Mouse (Mus musculus) left cerebral cortex, postnatal 25 days (tissue): Measurements from ENCODE around the gene Rflnb. TPM values are rescaled to one million over a fixed set of nuclear protein-coding genes. Genes with fewer than 3 reads are reported as not detected.

Experiments used
- DNase-seq, 2 experiments: peaks; one replicate each; pipeline ENCODE4 v3.0.0; 2022; ENCODE audit warnings: low spot score in 2 of 2, mixed read lengths in 1 of 2
- intact Hi-C: fragments of 180-260 bp; cut with DNase I; formaldehyde crosslinking; loops from one replicate; pipeline ENCODE4 v1.15.1; 2025
- total RNA-seq, 2 experiments: library from RNA; stranded (reverse); gene quantifications; 2 replicates each; pipeline ENCODE4 v1.2.3; 2021

The Rflnb gene
- total RNA-seq, 2 experiments from 2014 or later, result 8.9 to 9.8 TPM

DNA sequence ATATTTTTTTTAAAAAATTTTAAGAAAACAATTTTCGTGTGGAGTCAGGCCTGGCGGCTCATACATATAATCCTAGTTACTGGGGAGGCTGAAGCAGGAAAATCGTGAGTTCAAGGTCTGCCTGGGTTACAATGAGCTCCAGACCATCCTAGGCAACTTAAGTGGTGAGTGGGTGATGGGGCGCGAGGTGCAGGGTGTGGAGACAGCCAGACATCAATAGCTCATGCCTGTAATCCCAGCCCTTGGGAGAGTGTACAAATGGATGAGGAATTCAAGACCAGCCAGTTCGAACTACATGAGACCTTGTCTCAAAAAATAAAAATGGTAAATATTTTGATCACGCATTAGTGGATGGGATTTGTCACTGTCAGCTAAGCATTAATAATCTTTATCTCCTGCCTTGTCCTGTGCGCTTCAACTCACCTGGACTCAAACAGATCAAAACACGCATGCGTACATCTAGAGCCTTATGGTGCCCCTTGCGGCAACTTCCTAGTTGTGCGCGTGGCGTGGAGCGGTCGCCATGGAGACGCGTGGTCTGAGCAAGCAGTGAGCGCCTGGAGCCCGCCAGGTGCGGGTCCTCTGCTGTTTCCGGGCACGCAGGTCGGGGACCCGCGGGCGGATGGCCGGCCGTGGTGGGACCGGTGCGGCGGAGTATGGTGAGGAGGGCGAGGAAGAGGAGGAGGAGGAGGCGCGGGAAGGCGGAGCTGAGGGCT, 28.0 kb downstream of the Rflnb start, which contains the start of gene 1700016K19Rik:
1700016K19Rik (plus strand) TSS at position 473 of the 716 bp plus-strand sequence.
- intact Hi-C loops, result no loop called here
- peak; percentile 84 to 89 for DNase-seq

GRCm38 (mm10) chr11:75994357-75994756, 33.2 kb downstream of the Rflnb start:
- intact Hi-C loops, result no loop called here
- DNase-seq, result no peak

GRCm38 (mm10) chr11:75992481-75992880, 35.1 kb downstream of the Rflnb start:
- intact Hi-C loops, result no loop called here
- DNase-seq, result no peak

GRCm38 (mm10) chr11:75991911-75992310, 35.7 kb downstream of the Rflnb start:
- intact Hi-C loops, result no loop called here
- DNase-seq, result no peak

DNA sequence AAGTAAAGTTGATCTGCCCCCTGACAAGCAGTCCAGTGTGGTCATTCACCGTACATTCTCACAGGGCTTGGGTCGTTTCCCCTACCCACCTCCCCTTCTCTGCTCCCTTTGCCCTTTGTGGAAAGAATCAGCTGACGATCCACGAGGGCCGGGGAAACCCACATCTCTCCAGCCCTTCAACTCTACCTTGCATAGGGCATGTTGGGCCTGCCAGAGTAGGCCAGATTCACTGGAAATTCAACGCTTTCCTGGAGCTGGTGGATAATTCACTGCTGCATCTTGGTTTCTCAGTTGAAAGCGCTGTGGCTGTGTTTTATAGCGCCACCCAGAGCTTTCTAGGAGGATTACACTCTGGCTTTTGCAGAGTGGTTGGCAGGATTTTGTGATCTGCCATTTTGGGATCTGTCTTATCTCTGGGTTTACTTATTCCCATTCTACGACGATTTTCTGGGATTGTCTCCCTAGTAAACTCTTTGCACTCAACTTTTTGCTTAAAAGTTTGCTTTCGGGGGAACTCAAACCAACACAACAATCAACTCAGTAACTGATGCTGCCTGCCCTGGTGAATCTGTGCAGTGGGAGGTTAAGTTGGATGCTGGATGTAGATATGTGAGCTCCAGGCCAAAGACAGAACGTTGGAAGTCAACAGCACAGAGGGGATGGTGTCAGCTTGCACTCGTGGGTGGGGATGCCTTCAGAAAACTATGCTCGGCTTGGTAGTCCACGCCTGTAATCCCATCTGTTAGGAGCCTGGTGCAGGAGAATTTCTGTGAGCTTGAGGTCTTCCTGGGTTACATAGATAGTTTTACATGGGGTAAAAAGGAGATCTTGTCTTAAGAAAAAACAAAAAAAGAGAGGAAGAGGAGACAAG, 36.4 kb downstream of the Rflnb start:
- DNase-seq, result no peak
- intact Hi-C loops, result no loop called here

GRCm38 (mm10) chr11:75985948-75986347, 41.6 kb downstream of the Rflnb start:
- intact Hi-C loops, result no loop called here
- DNase-seq, result no peak

DNA sequence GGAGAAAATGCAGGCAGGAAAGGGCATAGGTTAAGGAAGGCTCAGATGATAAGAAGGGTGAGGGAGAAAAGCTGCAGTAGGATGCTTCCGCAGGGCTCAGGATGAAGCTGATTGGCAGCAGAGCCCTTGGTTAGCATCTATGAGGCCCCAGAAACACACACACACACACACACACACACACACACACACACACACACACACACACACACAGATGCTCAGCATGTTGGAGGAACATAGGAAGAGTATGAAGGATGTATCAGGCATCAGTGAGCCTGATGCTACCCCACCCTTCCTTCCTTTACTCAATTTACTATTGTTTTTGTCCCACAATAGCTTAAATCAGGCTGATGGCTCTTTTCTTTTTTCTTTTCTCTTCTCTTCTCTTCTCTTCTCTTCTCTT, 43.0 kb downstream of the Rflnb start:
- intact Hi-C loops, result no loop called here
- DNase-seq, result no peak

GRCm38 (mm10) chr11:75983194-75983593, 44.4 kb downstream of the Rflnb start:
- no peak for DNase-seq
- intact Hi-C loops, result no loop called here

GRCm38 (mm10) chr11:75980413-75980812, 47.2 kb downstream of the Rflnb start:
- DNase-seq, result no peak
- intact Hi-C loops, result no loop called here

GRCm38 (mm10) chr11:75978051-75978450, 49.5 kb downstream of the Rflnb start:
- no peak for DNase-seq
- intact Hi-C loops, result no loop called here

DNA sequence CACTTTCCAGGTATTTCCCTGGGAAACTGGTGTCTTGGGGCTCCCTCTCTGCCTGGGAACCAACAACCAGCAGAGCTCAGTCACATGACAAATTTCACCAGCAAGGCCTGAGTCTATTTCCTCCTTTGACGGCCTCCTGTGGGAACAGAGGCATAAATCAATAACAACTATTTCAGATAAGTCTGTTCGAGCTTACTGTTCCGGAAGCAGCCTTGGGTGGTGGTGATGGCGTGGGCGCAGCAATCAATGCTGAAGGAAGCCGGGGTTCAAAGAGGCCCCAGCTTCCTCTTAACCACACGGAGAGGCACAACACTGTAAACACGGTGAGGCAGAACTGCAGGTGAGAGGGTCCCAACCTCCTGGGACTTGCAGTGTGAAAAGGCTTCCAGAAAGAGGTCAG, 50.8 kb downstream of the Rflnb start:
- DNase-seq, result no peak
- intact Hi-C loops, result no loop called here

DNA sequence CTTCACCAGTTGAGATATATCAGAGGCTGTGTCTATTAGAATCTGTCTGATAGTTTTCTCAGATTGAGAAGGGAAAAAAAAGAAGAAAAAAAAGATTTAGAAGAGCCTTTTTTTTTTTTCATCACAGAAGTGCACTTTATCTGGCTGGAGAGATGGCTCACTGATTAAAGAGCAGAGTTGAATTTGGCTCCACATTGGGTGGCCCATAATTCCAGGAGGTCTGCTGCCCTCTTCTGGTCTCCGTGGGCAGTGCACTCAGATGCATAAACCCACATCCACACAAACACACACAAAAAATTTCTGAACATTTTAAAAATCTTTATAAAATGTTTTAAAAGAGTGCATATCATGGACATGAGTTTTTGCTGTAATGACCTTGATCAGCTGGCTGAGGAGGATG, 53.6 kb downstream of the Rflnb start:
- no peak for DNase-seq
- intact Hi-C loops, result no loop called here

- intact Hi-C loops, result no loop called here
- DNase-seq, result no peak
Measured at GRCm38 (mm10) chr11:75972916-75973567, 54.5 kb downstream of the Rflnb start.

DNA sequence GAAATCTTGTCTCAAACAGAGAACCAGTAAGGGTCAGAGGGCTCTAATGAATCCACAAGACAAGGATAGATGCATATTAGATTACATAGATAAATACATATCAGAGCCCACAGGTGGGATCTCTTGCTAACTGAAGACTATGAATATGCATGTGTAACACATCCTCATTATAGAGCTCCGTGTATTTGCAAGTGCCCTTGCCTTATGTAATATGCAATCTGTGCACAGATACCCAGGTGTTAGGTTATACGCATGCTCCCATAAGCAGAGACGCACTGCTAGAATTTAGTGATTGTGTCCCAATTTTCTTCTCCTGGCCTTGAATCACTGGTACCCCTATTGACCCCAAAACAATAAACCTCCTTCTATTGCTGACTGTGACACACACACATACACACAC, 55.4 kb downstream of the Rflnb start:
- DNase-seq, result peak in 1 of 2 experiments; percentile 21
- intact Hi-C loops, result no loop called here

DNA sequence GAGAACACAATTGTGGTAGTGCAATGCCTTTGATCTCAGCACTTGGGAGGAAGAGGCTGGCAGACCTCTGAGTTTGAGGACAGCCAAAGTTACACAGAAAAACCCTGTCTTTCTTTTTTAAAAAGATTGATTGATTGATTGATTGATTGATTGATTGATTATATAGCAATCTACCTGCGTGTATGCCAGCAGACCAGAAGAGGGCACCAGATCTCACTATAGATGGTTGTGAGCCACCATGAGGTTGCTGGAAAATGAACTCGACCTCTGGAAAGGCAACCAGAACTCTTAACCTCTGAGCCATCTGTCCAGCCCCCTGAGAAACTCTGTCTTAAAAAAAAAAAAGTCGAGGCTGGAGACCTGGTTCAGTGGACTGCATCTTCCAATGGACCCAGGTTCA, 57.0 kb downstream of the Rflnb start:
- intact Hi-C loops, result no loop called here
- no peak for DNase-seq

Other genes starting within 250 kb of the Rflnb start
- gene Doc2b, start 231.7 kb downstream of the Rflnb start, total RNA-seq, result 10 to 100 TPM; 22.8 to 27.9 TPM
- gene Rph3al, start 89.4 kb downstream of the Rflnb start, total RNA-seq, result 1 to 10 TPM; 2.3 to 3.0 TPM
- 1 to 10 TPM; 4.6 TPM for gene 1700016K19Rik, start 27.9 kb downstream of the Rflnb start, total RNA-seq
- gene Vps53, start 151.9 kb upstream of the Rflnb start, total RNA-seq, result 10 to 100 TPM; 78.3 to 81.6 TPM
- 10 to 100 TPM; 15.1 to 16.6 TPM for gene Fam57a, start 151.9 kb upstream of the Rflnb start, total RNA-seq
- 1 to 10 TPM; 1.1 to 1.6 TPM for gene Dbil5, start 189.8 kb upstream of the Rflnb start, total RNA-seq
- 1 to 10 TPM; 4.6 to 8.8 TPM for gene Gemin4, start 189.9 kb upstream of the Rflnb start, total RNA-seq
- gene Mrm3, start 215.9 kb upstream of the Rflnb start, total RNA-seq, result 10 to 100 TPM; 16.8 to 18.3 TPM
- 10 to 100 TPM; 49.2 to 55.2 TPM for gene Glod4, start 215.9 kb upstream of the Rflnb start, total RNA-seq